Mouse (Mus musculus) liver, postnatal 0 days (tissue): Measurements from ENCODE around the gene Adam19.

Source experiments
- CTCF ChIP-seq: sonication (generic); IDR thresholded peaks from 2 replicates; pipeline ENCODE4 v1.5.1; 2016; ENCODE audit warnings: antibody characterized with exemption, low read depth
- EP300 ChIP-seq: IDR thresholded peaks from 2 replicates; pipeline ENCODE4 v1.6.1; 2016; ENCODE audit warnings: antibody characterized with exemption, low read depth, mild to moderate bottlenecking

GRCm38 (mm10) chr11:46120084-46120483, 64.3 kb downstream of the Adam19 start:
- no peak for TF ChIP-seq CTCF
- no peak for TF ChIP-seq EP300
